Mouse (Mus musculus) liver, adult 2 months (tissue): ENCODE data around the gene Gm20388.

ENCODE experiments used
- CTCF ChIP-seq: fragments of 200-500 bp; IDR thresholded peaks from 2 replicates; pipeline ENCODE4 v1.5.1; 2011; ENCODE audit warnings: low read depth, low read length, control low read depth
- POLR2A ChIP-seq: fragments of 200-500 bp; IDR thresholded peaks from 2 replicates; pipeline ENCODE4 v1.6.1; 2011; ENCODE audit warnings: low read length, control low read depth; ENCODE audit not compliant: insufficient read depth; ENCODE audit errors: extremely low read depth

DNA sequence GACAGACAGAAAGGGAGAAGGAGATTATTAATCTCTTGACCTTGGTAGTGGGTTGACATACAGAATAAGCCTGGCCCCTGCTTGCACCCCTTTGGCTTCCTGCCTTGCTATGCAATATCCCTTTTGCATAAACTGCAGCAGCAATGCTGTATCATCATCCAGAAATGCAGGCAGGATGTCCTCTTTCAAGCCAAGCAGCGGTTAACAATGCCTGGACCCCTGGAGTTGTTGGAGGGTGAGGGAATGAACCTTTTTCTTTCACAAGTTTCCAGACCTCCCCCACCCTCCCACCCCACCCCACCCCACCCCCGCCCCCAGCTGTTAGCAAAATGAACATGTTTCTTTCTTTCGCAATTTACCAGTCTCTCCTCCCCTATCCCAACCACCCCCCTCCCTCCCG, 3758.0 kb downstream of the Gm20388 start:
- no peak for TF ChIP-seq CTCF
- TF ChIP-seq POLR2A = no peak
